8 mouse cellular contexts compared by ENCODE assay signal in genomic region chr12:85572047-85572475, GRCm38 (mm10). TPM values are rescaled to one million over a fixed set of nuclear protein-coding genes. Genes with fewer than 3 reads are reported as not detected.
DNase-seq lines count a peak whose midpoint lies in the region; ATAC-seq and TF ChIP-seq lines count a peak whose summit lies in the region.

No protein-coding gene starts in this region.

- peak overlapping the region; percentile 47 for H3K4me2 ChIP-seq in heart, embryonic 15.5 days
- peak overlapping the region; percentile 15; the same call in 1 of the 2 replicates for H3K4me2 ChIP-seq in stomach, embryonic 16.5 days (ENCODE audit: low read depth, low read length)

- H3K27me3 ChIP-seq in ES-Bruce4 (ENCODE audit: control insufficient read depth, insufficient read depth, low read length, poor library complexity, severe bottlenecking): no peaks in the 10 kb centered on the region
- no peaks in the 10 kb centered on the region for H3K27me3 ChIP-seq in forebrain, embryonic 10.5 days (ENCODE audit: poor library complexity, severe bottlenecking)
- no peaks in the 10 kb centered on the region for H3K27me3 ChIP-seq in heart, embryonic 15.5 days
- no peaks in the 10 kb centered on the region for H3K27me3 ChIP-seq in midbrain, embryonic 10.5 days (ENCODE audit: low read depth, poor library complexity, severe bottlenecking)
- H3K27me3 ChIP-seq in stomach, embryonic 16.5 days (ENCODE audit: control insufficient read depth, insufficient read depth, low read length): no peaks in the 10 kb centered on the region

- H3K36me3 ChIP-seq in ES-Bruce4 (ENCODE audit: control insufficient read depth, insufficient read depth, low read length, poor library complexity, severe bottlenecking): no peaks in the 10 kb centered on the region
- H3K36me3 ChIP-seq in forebrain, embryonic 10.5 days (replicated peaks): no peaks in the 10 kb centered on the region
- H3K36me3 ChIP-seq in heart, embryonic 15.5 days: no peaks in the 10 kb centered on the region
- no peaks in the 10 kb centered on the region for H3K36me3 ChIP-seq in midbrain, embryonic 10.5 days
- no peaks in the 10 kb centered on the region for H3K36me3 ChIP-seq in stomach, embryonic 16.5 days (ENCODE audit: control insufficient read depth, insufficient read depth, low read length)

- no peak overlapping the region for H3K27ac ChIP-seq in ES-Bruce4 (ENCODE audit: insufficient read depth, low read length)
- H3K27ac ChIP-seq in forebrain, embryonic 10.5 days: peak overlapping the region; percentile 83
- peak overlapping the region; percentile 52; the same call in 1 of the 2 replicates for H3K27ac ChIP-seq in heart, embryonic 15.5 days
- peak overlapping the region; percentile 86 for H3K27ac ChIP-seq in midbrain, embryonic 10.5 days (replicated peaks)
- peak overlapping the region; percentile 0; the same call in 1 of the 2 replicates for H3K27ac ChIP-seq in stomach, embryonic 16.5 days (ENCODE audit: low read length)

- ATAC-seq in heart, embryonic 15.5 days (replicated peaks; ENCODE audit: insufficient number of reproducible peaks, insufficient read depth, low FRiP score, low read depth): peak; percentile 66
- peak; percentile 38; the same call in 1 of the 2 replicates for ATAC-seq in stomach, embryonic 16.5 days (ENCODE audit: insufficient read depth, low FRiP score)
- ATAC-seq in granulocyte monocyte progenitor cell, adult 5-6 weeks (replicated peaks; ENCODE audit: poor library complexity, severe bottlenecking): no peak

- no peak for TF ChIP-seq POLR2A in ES-Bruce4 (IDR thresholded peaks at IDR 0.05; ENCODE audit: insufficient read depth, low read length)

- no peak for TF ChIP-seq EP300 in ES-Bruce4 (IDR thresholded peaks at IDR 0.05; ENCODE audit: insufficient read depth, low read depth, low read length)

- peak; percentile 63 to 66 for DNase-seq in adrenal gland, postnatal 36 days
- peak; percentile 76 for DNase-seq in forebrain, embryonic 10.5 days (ENCODE audit: extremely low spot score, low spot score)
- DNase-seq in kidney, postnatal 4 days: peak; percentile 26 to 52
- DNase-seq in midbrain, embryonic 10.5 days (ENCODE audit: low spot score): peak; percentile 87

- peak overlapping the region; percentile 66 for H3K4me3 ChIP-seq in ES-Bruce4 (ENCODE audit: low read depth, low read length)
- peak overlapping the region; percentile 40 for H3K4me3 ChIP-seq in forebrain, embryonic 10.5 days
- peak overlapping the region; percentile 6; the same call in 1 of the 2 replicates for H3K4me3 ChIP-seq in heart, embryonic 15.5 days
- peak overlapping the region; percentile 49 for H3K4me3 ChIP-seq in midbrain, embryonic 10.5 days
- no peak overlapping the region for H3K4me3 ChIP-seq in stomach, embryonic 16.5 days (replicated peaks; ENCODE audit: low read length)

- H3K4me1 ChIP-seq in ES-Bruce4 (ENCODE audit: control insufficient read depth, insufficient read depth, low read length): no peaks in the 10 kb centered on the region
- peaks cover 15% of the 10 kb centered on the region for H3K4me1 ChIP-seq in forebrain, embryonic 10.5 days
- peaks cover 36% of the 10 kb centered on the region for H3K4me1 ChIP-seq in heart, embryonic 15.5 days (replicated peaks)
- peaks cover 15% of the 10 kb centered on the region for H3K4me1 ChIP-seq in midbrain, embryonic 10.5 days
- H3K4me1 ChIP-seq in stomach, embryonic 16.5 days (ENCODE audit: control insufficient read depth, insufficient read depth, low read length): peaks cover 15% of the 10 kb centered on the region; the same call in 1 of the 2 replicates

- no peaks in the 10 kb centered on the region for H3K9me3 ChIP-seq in ES-Bruce4 (replicated peaks; ENCODE audit: control insufficient read depth, insufficient read depth, low read length, poor library complexity, severe bottlenecking)
- no peaks in the 10 kb centered on the region for H3K9me3 ChIP-seq in forebrain, embryonic 10.5 days
- no peaks in the 10 kb centered on the region for H3K9me3 ChIP-seq in heart, embryonic 15.5 days (replicated peaks)
- no peaks in the 10 kb centered on the region for H3K9me3 ChIP-seq in midbrain, embryonic 10.5 days (replicated peaks)
- H3K9me3 ChIP-seq in stomach, embryonic 16.5 days (replicated peaks; ENCODE audit: control insufficient read depth, low read length): no peaks in the 10 kb centered on the region

- 15% methylated on average over 10 of the region's 10 CpGs for WGBS in forebrain, embryonic 10.5 days
- WGBS in heart, embryonic 15.5 days: 31% methylated on average over 10 of the region's 10 CpGs
- WGBS in midbrain, embryonic 10.5 days: 18% methylated on average over 10 of the region's 10 CpGs
- 40% methylated on average over 10 of the region's 10 CpGs for WGBS in stomach, embryonic 16.5 days

- no peak for TF ChIP-seq CTCF in ES-Bruce4 (IDR thresholded peaks at IDR 0.05; ENCODE audit: low read depth, low read length)

- H3K9ac ChIP-seq in ES-Bruce4 (ENCODE audit: low read depth, poor library complexity, severe bottlenecking): no peak overlapping the region
- no peak overlapping the region for H3K9ac ChIP-seq in heart, embryonic 15.5 days
- no peak overlapping the region for H3K9ac ChIP-seq in stomach, embryonic 16.5 days (ENCODE audit: low read length)

RNA-seq across cellular contexts. Expression of gene Jdp2, which starts 26.8 kb away (rescaled TPM):
- polyA plus RNA-seq in ES-Bruce4 (2011; ENCODE audit: insufficient read depth, insufficient read length, low read depth, missing spikeins): 14.0 and 14.4 TPM in 2 replicates
- 10 to 100 TPM; 15.5 to 21.1 TPM for total RNA-seq in adrenal gland, postnatal 36 days (2021)
- 0.12 and 0.15 TPM in 2 replicates for polyA plus RNA-seq in forebrain, embryonic 10.5 days (2016; fragmentation: Nextera tagmentation; extraction: Ambion mirVana)
- 0.37 and 0.96 TPM in 2 replicates for polyA plus RNA-seq in heart, embryonic 15.5 days (2015; fragmentation: Nextera tagmentation; extraction: Ambion mirVana)
- 0.49 TPM in 1 of 2 replicates, not detected in the other for polyA plus RNA-seq in midbrain, embryonic 10.5 days (2016; fragmentation: Nextera tagmentation; extraction: Ambion mirVana)
- 0.29 and 0.80 TPM in 2 replicates for polyA plus RNA-seq in stomach, embryonic 16.5 days (2015; fragmentation: Nextera tagmentation; extraction: Ambion mirVana)
- 22.5 and 27.5 TPM in 2 replicates for total RNA-seq in granulocyte monocyte progenitor cell, adult 5-6 weeks (2014; fragmentation: Nextera tagmentation)
- total RNA-seq in granulocyte monocyte progenitor cell, adult 5-6 weeks (2017): 30.5 and 39.8 TPM in 2 replicates
